Mouse (Mus musculus) layer of hippocampus, postnatal 10 days (tissue): ENCODE data around the gene Aurkaip1. TPM values are rescaled to one million over a fixed set of nuclear protein-coding genes. Genes with fewer than 3 reads are reported as not detected.
A peak's percentile ranks its signal among the peaks of the same experiment; 100 is the strongest.

ENCODE experiments used
- DNase-seq, 2 experiments: peaks; one replicate each; pipeline ENCODE4 v3.0.0; 2021; ENCODE audit warnings: low spot score in 2 of 2
- total RNA-seq, 2 experiments: library from RNA; stranded (reverse); gene quantifications; 2 replicates each; pipeline ENCODE4 v1.2.3; 2021

Aurkaip1 gene
- total RNA-seq, 2 experiments from 2014 or later, result 66.7 to 77.0 TPM

- no peak for DNase-seq
Measured at GRCm38 (mm10) chr4:155823443-155823842, 7.6 kb upstream of the Aurkaip1 start.

GRCm38 (mm10) chr4:155829866-155830265 is 1.2 kb upstream of the Aurkaip1 start:
- no peak for DNase-seq

GRCm38 (mm10) chr4:155830596-155830995 is 476 bp upstream of the Aurkaip1 start:
- DNase-seq, result no peak

- DNase-seq, result no peak
Measured at GRCm38 (mm10) chr4:155831831-155832230, 759 bp downstream of the Aurkaip1 start.

- DNase-seq, result no peak
Measured at GRCm38 (mm10) chr4:155832321-155832720, 1.2 kb downstream of the Aurkaip1 start.

- no peak for DNase-seq
Measured at GRCm38 (mm10) chr4:155833234-155833633, 2.2 kb downstream of the Aurkaip1 start.

GRCm38 (mm10) chr4:155833836-155834235 is 2.8 kb downstream of the Aurkaip1 start:
- DNase-seq, result peak; percentile 83 to 85

- no peak for DNase-seq
Measured at GRCm38 (mm10) chr4:155837404-155838010, 6.4 kb downstream of the Aurkaip1 start.

GRCm38 (mm10) chr4:155838187-155839153 is 7.4 kb downstream of the Aurkaip1 start:
- DNase-seq, result no peak

GRCm38 (mm10) chr4:155839483-155839910 is 8.4 kb downstream of the Aurkaip1 start, which contains the start of gene Mxra8:
Mxra8 (plus strand) TSS chr4:155839680.
- no peak for DNase-seq

GRCm38 (mm10) chr4:155840076-155841002 is 9.3 kb downstream of the Aurkaip1 start:
- DNase-seq, result no peak

GRCm38 (mm10) chr4:155841003-155841454 is 10.0 kb downstream of the Aurkaip1 start:
- DNase-seq, result peak; percentile 48 to 53

- no peak for DNase-seq
Measured at GRCm38 (mm10) chr4:155841651-155842270, 10.7 kb downstream of the Aurkaip1 start.

GRCm38 (mm10) chr4:155843231-155843630 is 12.2 kb downstream of the Aurkaip1 start:
- DNase-seq, result no peak

GRCm38 (mm10) chr4:155846871-155847578 is 16.0 kb downstream of the Aurkaip1 start, which contains the start of gene Dvl1:
Dvl1 (plus strand) TSS chr4:155847402.
- peak; percentile 97 to 99 for DNase-seq

- DNase-seq, result peak in 1 of 2 experiments; percentile 36
Measured at GRCm38 (mm10) chr4:155847591-155848352, 16.7 kb downstream of the Aurkaip1 start.

- no peak for DNase-seq
Measured at GRCm38 (mm10) chr4:155848434-155849095, 17.5 kb downstream of the Aurkaip1 start.

GRCm38 (mm10) chr4:155849391-155849790 is 18.3 kb downstream of the Aurkaip1 start:
- no peak for DNase-seq
